Mouse (Mus musculus) cerebellum, adult (tissue): ENCODE data around the gene Olfr960.

ENCODE experiments used
- ATAC-seq: cut with Nextera tagmentation; 2 replicates; pipeline ENCODE4 v1.9.2; 2017; ENCODE audit warnings: mild to moderate bottlenecking, moderate library complexity, mixed read lengths; ENCODE audit not compliant: insufficient number of reproducible peaks, low FRiP score, low TSS enrichment

Olfr960 gene

DNA sequence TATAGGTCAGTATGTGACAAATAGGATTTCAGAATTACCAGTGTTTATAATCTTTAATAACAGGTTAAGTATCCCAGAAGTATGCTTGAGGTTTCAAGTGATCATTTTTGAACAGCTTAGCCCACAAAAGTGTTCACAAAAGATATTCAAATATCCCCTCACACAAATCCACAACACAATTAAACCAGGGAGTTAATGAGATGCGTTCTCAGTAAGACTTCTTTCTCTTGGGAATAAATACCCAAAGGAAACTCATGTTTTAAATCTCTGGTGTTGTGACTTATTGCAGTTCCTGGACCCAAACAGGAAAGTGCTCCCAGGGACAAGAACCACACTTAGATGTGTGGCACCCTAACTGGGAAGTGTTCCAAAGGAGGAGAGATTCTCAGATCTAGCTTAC, at the start of gene Olfr960:
TSS of gene Olfr960 (plus strand) at position 301 of the 400 bp plus-strand sequence.
- ATAC-seq, result no peak

DNA sequence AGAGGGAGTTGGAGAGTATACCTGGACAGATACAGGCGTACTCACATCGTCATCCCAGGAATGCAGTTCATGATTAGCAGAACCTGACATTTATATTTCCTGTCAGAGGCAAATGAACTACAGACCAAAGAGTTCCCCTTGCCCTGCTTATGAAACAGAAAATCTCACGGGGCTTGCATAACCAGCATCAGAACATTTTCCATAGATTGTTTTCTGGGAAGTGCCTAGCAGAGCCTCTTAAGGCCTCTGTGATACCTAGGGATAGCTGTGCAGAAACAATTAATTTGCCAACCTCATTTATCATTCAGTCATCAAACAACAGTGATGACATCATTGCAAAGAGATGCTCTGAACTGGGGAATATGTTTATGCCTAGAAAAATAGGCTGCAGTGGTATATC, 45.7 kb upstream of the Olfr960 start, which contains the start of gene Olfr959:
TSS of gene Olfr959 (minus strand) at position 101 of the 400 bp plus-strand sequence.
- no peak for ATAC-seq

DNA sequence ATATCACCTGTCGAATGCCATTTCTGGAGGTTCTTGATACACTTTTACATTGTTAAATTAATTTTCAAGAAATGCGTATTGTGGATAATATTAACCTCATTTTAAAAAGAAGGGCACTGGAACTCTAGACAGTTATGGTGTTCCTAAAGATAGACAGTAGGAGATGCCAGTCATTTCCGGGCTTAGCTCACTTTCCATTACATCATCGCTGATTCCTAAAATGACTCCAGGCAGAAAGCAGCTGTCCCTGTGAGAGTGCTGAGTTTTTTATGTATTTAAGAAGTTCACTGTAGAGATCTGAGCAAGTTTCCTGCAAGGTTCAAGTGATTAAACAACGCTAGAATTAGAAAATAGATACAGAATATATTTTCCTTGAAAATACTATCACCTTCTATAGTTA, 44.1 kb upstream of the Olfr960 start:
- ATAC-seq, result no peak

DNA sequence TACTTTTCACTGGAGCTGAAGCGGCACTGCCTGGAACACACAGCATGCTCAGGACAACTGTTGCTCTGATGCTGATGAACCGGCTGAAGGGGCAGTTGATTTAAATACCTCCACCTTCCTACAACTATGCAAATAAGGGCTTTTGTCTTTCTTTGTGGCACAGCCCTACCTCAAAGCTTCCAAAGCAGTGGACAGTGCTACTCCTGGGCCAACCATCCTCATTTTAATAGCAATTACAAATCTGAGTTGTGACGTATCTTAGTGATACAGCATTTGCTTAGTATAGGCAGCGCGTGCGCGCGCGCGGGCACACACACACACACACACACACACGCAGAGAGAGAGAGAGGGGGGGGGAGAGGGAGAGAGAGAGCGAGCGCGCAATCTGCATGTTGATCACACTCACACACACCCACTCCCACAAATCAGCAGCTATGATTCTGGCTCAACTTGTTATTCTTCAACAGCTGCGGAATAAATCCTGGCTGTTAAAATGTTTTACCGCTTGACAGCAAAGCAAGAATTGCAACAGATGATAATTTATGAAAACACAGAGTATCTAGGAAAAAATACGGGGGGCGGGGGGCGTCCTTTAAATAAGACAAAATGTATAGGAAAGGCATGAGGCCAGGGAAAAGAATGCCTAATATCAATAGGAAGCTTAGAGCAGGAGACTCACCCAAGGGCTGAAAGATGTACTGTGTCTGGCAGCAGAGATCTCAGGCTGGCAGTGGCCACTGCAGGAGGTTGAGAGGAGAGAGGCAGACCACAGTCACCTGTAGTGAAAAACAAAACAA, 18.4 kb upstream of the Olfr960 start:
- ATAC-seq, result no peak

DNA sequence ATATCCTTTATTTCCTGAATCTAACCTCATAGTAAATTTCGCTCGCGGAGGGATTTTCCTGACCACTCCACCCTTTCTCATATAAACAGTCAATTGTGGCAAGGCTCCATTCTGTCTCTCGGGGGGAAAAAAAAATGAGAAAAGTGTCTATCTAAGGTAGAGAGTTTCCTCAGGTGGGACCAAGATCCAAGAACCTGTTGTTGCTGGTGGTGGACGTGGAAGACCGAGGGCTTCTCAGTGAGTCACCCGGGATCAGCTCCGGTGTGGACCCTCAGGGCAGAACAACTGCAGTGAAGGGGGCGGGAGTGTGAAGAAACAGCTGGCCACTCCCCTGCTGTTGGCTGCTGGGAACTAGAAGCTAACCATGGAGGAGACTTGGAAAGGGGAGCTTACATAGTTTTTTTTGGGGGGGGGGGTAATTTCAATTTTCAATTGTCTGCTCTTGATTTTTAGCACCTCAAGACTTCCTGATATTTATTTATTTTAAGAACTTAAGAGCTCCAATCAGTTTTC, 17.8 kb upstream of the Olfr960 start:
- no peak for ATAC-seq

DNA sequence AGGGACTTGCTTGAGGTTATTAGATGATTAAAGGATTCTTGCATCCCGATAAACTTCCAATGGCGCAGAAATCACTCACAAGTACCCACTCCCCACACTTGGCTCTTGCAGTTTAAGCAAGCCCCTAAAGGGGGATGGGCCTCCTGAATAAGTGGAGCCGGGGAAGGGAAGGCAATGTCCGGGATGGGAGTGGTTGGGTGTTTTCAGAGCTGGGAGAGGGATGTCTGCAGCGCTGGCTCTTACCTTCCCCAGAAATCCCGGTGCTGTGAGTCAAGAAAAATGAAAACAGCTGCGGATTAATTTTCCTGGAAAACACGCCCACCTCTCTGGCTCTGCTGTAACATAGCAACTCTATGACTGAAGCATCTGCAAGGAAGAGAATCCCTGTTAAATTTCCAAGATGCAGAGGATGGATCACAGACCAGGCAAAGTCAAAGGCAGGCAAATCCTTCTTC, 17.1 kb upstream of the Olfr960 start, which contains the start of gene AW551984:
TSS of gene AW551984 (minus strand) at position 405 of the 455 bp plus-strand sequence.
- ATAC-seq, result no peak

DNA sequence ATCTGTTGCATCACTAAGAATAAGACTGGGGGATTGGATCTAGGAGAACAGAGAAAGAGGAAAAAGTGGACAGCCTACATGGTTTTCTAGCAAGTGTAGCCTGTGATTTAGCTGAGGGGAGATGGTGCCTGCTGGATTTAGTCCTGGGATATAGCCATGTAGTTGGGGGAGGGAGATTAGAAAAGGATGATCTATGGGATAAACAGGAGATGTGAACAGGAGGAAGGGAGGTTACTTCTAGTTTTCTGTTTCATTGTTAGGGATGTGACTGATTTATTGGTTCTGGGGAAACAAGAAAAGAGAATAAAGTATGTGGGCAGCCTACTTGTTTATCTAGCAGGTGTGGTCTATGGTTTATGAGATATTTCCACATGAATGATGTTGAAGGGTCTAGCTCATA, 12.7 kb upstream of the Olfr960 start:
- no peak for ATAC-seq

DNA sequence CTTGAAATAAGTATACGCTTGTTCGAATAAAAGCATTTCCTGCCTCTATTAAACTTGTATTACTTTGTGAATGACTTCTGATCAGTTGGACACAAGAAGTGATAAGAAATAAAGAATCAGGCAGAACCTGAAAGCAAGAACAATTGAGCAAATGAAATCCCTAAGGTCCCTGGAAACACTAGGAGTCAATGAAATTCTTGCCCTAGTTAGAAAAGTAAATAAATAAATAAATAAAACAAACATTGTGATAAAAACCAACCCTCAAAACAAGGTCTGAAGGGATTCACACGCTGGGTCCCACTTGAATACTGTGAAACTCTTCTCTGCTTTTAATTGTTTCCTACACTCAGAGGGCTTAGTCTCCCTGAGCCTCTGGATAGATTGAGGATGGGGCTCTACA, 10.8 kb upstream of the Olfr960 start, which contains the start of gene Olfr148:
TSS of gene Olfr148 (plus strand) at position 301 of the 400 bp plus-strand sequence.
- no peak for ATAC-seq

DNA sequence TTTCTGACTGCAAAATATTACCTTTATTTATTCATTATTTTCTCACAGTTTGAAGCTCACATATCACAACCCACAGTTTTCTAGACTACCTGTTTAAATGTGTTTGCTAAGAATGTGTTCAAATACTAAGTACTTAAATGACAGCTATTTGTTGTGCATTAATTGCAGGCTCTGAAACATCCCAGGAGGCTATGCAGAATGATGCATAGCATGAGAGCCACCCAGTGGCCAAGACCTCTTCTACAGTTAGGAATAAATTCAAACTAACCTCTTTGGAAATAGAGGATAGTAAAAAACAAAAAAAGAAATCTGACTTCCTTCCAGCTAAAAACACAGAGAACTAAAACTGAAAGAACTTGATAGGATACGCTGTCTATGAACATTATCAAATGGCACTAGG, 9.2 kb upstream of the Olfr960 start:
- ATAC-seq, result no peak

DNA sequence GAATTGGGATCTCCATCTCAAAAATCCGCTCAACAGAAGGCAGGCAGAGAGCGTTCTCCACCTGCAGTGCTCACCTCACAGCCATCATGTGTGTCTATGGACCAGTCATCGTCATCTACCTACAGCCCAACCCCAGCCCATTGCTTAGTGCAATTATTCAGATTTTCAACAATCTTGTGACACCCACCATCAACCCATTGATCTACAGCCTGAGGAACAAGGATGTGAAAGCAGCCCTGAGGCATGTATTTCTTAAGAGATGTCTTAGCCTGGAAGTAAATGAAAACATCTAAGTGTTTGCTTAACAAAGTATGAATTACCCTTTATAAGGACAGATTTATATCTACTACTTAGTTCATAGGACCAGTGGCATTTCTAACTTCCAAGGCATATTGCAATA, 2.6 kb downstream of the Olfr960 start:
- no peak for ATAC-seq

DNA sequence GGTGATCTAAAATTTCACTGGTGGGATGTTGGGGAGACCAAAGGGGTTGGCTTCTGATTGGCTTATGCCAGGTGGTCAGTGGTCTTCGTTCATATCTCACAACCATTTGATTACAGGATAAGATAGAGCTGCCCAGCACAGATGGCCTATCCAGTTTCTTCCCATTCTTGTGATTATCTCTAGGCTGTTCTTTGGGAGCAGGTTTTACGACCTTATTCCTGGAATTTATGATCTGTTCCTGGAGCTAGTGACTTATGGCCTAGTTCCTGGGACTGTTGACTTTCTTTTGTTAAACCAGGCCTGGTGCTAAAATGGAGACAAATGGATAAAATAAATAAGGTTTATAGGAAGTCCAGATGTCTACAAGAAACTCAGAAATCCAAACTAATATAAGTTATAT, 3.5 kb downstream of the Olfr960 start:
- no peak for ATAC-seq

DNA sequence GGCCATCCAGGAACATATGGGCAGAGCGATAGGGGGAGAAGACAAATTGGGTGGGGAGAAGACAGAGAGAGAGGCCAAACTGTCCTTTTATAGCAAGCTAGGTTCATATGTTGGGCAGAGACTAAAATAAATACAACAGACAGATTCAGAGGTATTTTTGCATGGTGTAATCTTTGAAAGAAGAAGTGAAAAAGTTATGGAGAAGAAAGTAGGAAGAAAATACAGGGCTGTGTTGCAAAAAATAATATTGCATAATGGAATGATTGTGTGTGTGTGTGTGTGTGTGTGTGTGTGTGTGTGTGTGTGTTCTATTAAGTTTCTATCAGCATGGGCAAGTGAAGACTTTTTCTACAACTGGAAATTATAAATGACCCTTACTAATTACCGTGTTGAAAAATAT, 7.9 kb downstream of the Olfr960 start:
- ATAC-seq, result no peak

DNA sequence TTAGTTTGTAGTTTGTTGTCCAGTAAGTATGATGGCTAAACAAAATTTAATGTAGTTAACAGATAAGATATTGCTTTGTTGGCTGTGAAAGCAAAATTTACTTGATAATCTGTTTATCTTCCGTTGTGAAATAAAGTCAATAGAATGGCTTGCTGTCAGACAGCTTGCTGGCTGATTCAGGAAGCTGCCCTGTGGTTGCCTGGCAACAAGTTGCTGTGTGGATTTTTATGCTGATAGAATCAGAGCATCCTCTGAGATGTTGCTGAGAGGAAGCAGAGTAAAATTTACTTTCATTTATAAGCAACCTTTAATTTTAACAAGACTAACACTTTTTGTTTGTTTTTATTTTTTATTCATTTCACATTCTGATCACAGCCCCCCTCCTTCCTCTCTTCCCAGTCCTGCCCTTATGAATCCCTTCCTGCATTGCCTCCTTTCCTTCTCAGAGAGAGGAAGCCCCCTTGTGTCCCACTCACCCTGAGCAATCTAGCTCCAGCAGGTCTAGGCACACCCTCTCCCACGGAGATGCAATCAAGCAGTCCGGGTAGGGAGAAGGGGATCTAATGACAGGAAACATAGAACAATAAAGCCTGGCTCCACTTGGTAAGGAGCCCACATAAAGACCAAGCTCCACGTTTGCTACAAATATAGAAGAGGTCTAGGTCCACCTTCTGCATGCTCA, 12.9 kb downstream of the Olfr960 start:
- ATAC-seq, result no peak

DNA sequence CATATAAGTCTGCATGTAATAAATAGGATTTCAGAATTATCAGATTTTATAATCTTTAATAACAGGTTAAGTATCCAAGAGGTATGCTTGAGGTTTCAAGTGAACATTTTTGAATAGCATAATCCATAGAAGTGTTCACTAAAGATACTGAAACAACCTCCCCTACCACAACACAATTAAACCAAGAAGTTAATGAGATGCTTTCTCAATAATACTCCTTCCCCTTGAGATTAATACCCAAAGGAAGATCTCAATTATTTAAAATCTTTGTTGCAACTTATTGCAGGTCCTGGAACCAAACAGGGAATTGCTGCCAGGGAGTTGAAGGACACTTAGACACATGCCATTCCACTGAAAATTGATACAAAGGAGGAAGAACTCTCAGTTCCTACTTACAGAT, 23.6 kb downstream of the Olfr960 start, which contains the start of gene Olfr961:
TSS of gene Olfr961 (plus strand) at position 301 of the 400 bp plus-strand sequence.
- ATAC-seq, result no peak

DNA sequence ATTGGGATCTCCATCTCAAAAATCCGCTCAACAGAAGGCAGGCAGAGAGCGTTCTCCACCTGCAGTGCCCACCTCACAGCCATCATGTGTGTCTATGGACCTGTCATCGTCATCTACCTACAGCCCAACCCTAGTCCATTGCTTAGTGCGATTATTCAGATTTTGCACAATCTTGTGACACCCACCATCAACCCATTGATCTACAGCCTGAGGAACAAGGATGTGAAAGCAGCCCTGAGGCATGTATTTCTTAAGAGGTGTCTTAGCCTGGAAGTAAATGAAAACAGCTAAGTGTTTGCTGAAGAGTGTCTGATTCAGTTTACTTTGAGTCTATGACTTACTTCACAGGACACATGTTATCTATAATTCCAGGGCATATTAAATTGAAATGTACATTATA, 26.2 kb downstream of the Olfr960 start:
- ATAC-seq, result no peak

DNA sequence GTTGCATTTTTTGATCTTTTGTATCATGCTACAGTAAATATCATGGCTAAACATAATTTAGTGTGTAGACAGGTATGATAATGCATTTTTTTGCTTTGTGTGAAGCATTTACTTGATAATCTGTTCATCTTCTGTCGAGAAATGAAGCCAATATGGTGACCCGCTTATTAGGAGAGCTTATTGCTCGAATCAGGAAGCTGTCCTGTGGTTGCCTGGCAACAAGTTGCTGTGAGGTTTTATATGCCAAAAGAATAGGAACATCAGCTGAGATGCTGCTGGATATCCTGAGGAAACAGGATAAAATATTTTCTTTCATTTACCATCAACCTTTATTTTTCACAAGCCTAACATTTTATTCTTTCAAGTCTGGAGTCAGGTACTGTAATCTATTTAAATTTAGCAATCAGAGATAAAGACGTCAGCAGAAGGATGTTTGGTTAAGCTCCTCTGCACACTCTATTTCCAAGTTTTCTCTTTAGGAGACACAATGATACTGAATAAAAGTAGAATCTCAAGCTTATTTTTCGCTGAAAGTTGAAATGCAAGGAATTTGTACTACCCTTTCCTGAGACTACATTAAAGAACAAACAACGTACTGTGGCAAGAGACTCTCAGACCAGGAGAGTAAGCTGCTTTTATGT, 33.7 kb downstream of the Olfr960 start:
- ATAC-seq, result no peak

DNA sequence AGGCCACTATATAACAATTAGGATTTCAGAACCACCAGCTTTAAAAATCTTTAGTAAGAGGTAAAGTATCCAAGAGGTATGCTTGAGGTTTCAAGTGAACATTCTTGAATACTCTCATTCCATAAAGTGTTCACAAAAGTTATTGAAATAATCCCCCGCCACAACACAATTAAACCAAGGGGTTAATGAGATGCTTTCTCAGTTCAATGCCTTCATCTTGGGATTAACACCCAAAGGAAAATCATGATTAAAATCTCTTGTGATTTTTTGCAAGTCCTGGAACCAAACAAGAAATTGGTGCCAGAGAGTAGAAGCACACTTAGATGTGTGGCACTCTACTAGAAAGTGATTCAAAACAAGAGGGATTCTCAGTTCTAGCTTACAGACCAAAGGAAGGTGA, 45.7 kb downstream of the Olfr960 start, which contains the start of gene Olfr963:
TSS of gene Olfr963 (plus strand) at position 301 of the 400 bp plus-strand sequence.
- no peak for ATAC-seq

DNA sequence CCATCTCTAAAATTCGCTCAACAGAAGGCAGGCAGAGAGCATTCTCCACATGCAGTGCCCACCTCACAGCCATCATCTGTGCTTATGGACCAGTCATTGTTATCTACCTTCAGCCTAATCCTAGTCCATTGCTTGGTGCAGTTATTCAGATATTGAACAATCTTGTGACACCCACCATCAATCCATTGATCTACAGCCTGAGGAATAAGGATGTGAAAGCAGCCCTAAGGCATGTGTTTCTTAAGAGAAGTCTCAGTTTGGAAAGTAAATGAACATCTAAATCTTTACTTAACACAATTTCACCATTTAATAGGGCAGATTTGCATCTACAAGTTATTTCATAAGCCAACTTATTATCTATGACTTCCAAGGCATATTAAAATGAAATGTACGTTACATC, 48.5 kb downstream of the Olfr960 start:
- no peak for ATAC-seq
